Mouse (Mus musculus) stomach, embryonic 14.5 days (tissue): ENCODE measurements around the gene Zc3h12c. TPM values are rescaled to one million over a fixed set of nuclear protein-coding genes. Genes with fewer than 3 reads are reported as not detected.

Source experiments
- ATAC-seq: fragments of 200-750 bp; cut with Nextera tagmentation; 2 replicates; pipeline ENCODE4 v1.8.0; 2017; ENCODE audit warnings: low read depth, moderate TSS enrichment; ENCODE audit not compliant: insufficient number of reproducible peaks, insufficient read depth, low FRiP score
- H3K27ac ChIP-seq: fragments of 300-500 bp; sonication (generic); 2 replicates; pipeline ENCODE4 v1.5.1; 2014; ENCODE audit warnings: mild to moderate bottlenecking, low read length, moderate library complexity, mixed read lengths
- H3K27me3 ChIP-seq: fragments of 300-500 bp; sonication (generic); 2 replicates; pipeline ENCODE4 v1.6.1; 2014; ENCODE audit warnings: low read length, control low read depth, mixed read lengths; ENCODE audit not compliant: control insufficient read depth, insufficient read depth
- H3K36me3 ChIP-seq: fragments of 300-500 bp; sonication (generic); 2 replicates; pipeline ENCODE4 v1.6.1; 2014; ENCODE audit warnings: mild to moderate bottlenecking, control low read depth, low read length, moderate library complexity, mixed read lengths; ENCODE audit not compliant: control insufficient read depth, insufficient read depth
- H3K4me1 ChIP-seq: fragments of 300-500 bp; sonication (generic); 2 replicates; pipeline ENCODE4 v1.6.1; 2014; ENCODE audit warnings: low read length, control low read depth, mixed read lengths; ENCODE audit not compliant: control insufficient read depth, insufficient read depth
- H3K4me2 ChIP-seq: fragments of 300-500 bp; sonication (generic); replicated peaks from 2 replicates; pipeline ENCODE4 v1.6.1; 2014; ENCODE audit warnings: low read depth, low read length, control low read depth
- H3K4me3 ChIP-seq: fragments of 300-500 bp; sonication (generic); 2 replicates; pipeline ENCODE4 v1.5.1; 2014; ENCODE audit warnings: low read depth, low read length, control low read depth
- H3K9ac ChIP-seq: fragments of 300-500 bp; sonication (generic); replicated peaks from 2 replicates; pipeline ENCODE4 v1.6.1; 2014; ENCODE audit warnings: low read depth, mild to moderate bottlenecking, control low read depth, low read length, moderate library complexity, mixed read lengths
- H3K9me3 ChIP-seq: fragments of 300-500 bp; sonication (generic); 2 replicates; pipeline ENCODE4 v1.6.1; 2016; ENCODE audit warnings: low read depth, low read length, control low read depth; ENCODE audit not compliant: control insufficient read depth
- WGBS: fragments of 180-500 bp; shearing (Covaris S2); extraction: QIAGEN DNeasy Blood & Tissue Kit; methylation state at CpG from one replicate; pipeline ENCODE4 v1.1.7; 2014; 5-methylcytosine and 5-hydroxymethylcytosine counted together
- polyA plus RNA-seq: library from polyadenylated mRNA; unstranded; fragments of >200 nt; fragmentation: Nextera tagmentation; extraction: Ambion mirVana; gene quantifications from 2 replicates; pipeline ENCODE4 v1.2.1, GENCODE M21; 2014

Zc3h12c gene
- polyA plus RNA-seq, 1 experiment from 2014 or later = 4.9 TPM

DNA sequence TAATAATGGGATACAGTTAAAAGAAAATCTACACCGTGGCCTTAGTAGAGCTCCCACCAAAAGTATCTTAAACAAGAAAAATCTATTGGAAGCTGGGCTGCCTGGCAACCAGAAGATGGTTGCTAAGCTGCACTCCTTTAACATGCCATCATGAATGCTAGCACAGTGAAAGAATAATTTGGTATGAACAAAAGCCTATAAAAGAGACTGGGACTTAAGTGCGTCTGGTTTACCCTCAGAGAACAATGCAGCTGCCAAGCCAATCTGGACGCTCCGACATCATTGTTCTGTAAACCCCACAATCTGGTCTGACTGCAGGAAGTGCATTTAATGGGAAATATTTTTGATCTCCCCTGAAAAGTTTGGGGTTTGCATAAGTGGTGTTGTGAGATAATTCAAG lies 22.1 kb downstream of the Zc3h12c start:
- Histone ChIP-seq H3K4me2 (no peak overlapping the region), H3K9ac (no peak overlapping the region), H3K4me1 (0 out of 2 replicates have a peak, but pooled peaks cover 5% of the 10 kb centered on the region), H3K27ac (no peak overlapping the region), H3K27me3 (no peaks in the 10 kb centered on the region), H3K36me3 (no peaks in the 10 kb centered on the region), H3K9me3 (no peaks in the 10 kb centered on the region), H3K4me3 (no peak overlapping the region)
- 56% methylated on average over 4 of the region's 4 CpGs for WGBS
- ATAC-seq = no peak

DNA sequence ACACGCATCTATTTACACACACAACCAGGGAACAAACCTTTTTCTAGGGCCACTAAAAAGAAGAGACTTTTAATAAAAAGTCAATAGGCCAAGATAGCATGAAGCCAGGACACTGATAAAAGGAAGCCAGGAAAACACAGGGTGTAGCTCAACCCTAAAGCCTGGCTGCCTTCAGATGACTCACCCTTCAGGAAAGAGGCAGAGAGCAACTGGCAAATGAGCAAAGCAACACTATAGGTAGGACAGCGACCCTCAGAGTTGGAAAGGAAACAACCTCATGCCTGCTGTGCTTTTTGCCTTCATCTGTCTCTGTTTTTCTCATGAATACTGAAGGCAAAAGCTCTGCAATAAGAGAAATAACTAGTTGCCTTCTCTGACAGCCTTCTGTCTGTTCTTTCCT lies 35.6 kb downstream of the Zc3h12c start:
- H3K27me3 ChIP-seq = no peaks in the 10 kb centered on the region
- H3K4me1 ChIP-seq = no peaks in the 10 kb centered on the region
- ATAC-seq = no peak
- no peak overlapping the region for H3K4me2 ChIP-seq
- H3K36me3 ChIP-seq = no peaks in the 10 kb centered on the region
- no peak overlapping the region for H3K27ac ChIP-seq
- no peaks in the 10 kb centered on the region for H3K9me3 ChIP-seq
- no peak overlapping the region for H3K4me3 ChIP-seq
- no peak overlapping the region for H3K9ac ChIP-seq
- 80% methylated on average over 2 of the region's 2 CpGs for WGBS

DNA sequence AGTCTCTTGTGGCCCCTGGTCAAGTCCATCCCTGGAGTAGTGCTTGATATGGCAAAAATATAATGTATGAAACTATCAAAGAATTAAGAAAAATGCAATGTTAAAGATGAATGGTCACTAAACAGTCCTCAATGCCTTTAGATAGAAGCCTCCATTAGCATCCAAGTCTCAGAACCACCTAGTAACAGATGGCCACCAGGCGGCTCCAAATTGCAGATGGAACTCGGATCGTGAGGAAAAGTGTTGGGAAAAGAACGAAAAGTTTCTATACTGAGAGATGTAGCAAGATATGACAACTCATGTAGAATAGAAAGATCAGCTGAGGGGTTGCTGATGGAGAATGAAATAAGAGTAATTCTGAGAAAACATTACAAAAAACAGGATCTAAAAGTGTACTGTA lies 38.0 kb downstream of the Zc3h12c start:
- H3K27me3 ChIP-seq = no peaks in the 10 kb centered on the region
- H3K9me3 ChIP-seq = no peaks in the 10 kb centered on the region
- H3K4me1 ChIP-seq = no peaks in the 10 kb centered on the region
- no peak overlapping the region for H3K27ac ChIP-seq
- no peaks in the 10 kb centered on the region; the same call in 1 of the 2 replicates for H3K36me3 ChIP-seq
- no peak overlapping the region for H3K9ac ChIP-seq
- H3K4me3 ChIP-seq = no peak overlapping the region
- no peak overlapping the region for H3K4me2 ChIP-seq
- ATAC-seq = no peak
- WGBS = 64% methylated on average over 4 of the region's 4 CpGs

DNA sequence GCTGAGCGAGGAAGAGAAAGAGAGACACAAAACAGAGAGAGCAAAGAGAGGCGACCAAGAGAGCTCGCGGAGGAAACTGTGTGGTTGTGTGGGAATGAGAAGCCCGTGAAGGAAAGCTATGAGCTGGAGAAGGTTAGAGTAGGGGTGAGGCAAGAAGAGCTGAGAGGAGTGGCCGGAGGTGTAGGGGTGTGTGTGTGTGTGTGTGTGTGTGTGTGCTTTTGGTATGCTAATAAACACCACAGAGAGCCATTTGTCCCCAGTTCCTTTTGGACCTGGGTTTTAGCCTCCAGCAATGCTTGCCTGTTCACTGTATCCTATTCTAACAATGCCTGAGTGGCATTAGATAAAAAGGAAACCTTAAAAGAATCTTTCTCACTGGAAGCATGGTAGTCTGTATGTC lies 43.1 kb downstream of the Zc3h12c start:
- Histone ChIP-seq H3K4me3 (no peak overlapping the region), H3K9ac (no peak overlapping the region), H3K27me3 (no peaks in the 10 kb centered on the region), H3K36me3 (no peaks in the 10 kb centered on the region; the same call in 1 of the 2 replicates), H3K9me3 (no peaks in the 10 kb centered on the region), H3K4me1 (no peaks in the 10 kb centered on the region), H3K4me2 (no peak overlapping the region), H3K27ac (no peak overlapping the region)
- WGBS = 91% methylated on average over 6 of the region's 6 CpGs
- no peak for ATAC-seq

DNA sequence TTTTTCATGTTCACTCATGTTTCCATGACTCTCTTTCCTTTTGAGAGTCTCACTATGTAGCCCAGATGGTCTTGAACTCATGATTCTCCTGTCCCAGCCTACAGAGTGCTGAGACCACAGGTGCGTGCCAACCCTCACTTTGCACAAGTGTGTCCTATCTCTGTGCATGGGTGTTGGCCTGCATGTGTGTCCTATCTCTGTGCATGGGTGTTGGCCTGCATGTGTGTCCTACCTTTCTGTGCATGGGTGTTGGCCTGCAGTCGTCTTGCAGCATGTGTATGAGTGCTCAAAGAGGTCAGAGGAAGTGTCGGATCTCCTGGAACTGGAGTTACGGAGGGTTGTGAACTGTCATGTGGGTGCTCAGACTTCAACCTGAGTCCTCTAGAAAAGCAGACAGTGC lies 49.2 kb downstream of the Zc3h12c start:
- H3K4me2 ChIP-seq = no peak overlapping the region
- no peaks in the 10 kb centered on the region for H3K27me3 ChIP-seq
- H3K9ac ChIP-seq = no peak overlapping the region
- no peak overlapping the region for H3K4me3 ChIP-seq
- 85% methylated on average over 4 of the region's 4 CpGs for WGBS
- ATAC-seq = no peak
- H3K9me3 ChIP-seq = no peaks in the 10 kb centered on the region
- H3K27ac ChIP-seq = no peak overlapping the region
- H3K36me3 ChIP-seq = peaks cover 17% of the 10 kb centered on the region
- no peaks in the 10 kb centered on the region for H3K4me1 ChIP-seq

DNA sequence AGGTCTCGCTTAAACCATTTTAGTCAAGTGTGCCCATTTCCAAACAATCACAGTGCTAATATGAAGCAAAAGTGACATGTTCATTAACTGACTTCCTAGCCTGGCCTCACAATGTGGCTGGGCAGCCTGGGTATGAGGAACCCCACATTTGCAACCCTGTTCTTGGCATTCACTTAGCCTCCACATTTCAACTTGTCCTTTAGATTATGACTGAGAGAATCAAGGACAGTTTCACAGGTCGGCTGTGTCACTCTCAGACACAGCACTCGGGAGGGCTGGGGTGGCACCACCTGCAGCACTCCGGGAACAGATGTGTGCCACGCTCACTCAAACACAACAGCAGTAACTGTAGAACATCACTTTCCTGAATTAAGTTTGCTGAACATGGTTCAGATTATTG lies 55.3 kb downstream of the Zc3h12c start:
- no peaks in the 10 kb centered on the region for H3K9me3 ChIP-seq
- no peaks in the 10 kb centered on the region for H3K4me1 ChIP-seq
- no peak overlapping the region for H3K9ac ChIP-seq
- no peak overlapping the region for H3K27ac ChIP-seq
- ATAC-seq = no peak
- H3K4me2 ChIP-seq = no peak overlapping the region
- no peak overlapping the region for H3K4me3 ChIP-seq
- peaks cover 13% of the 10 kb centered on the region for H3K36me3 ChIP-seq
- H3K27me3 ChIP-seq = no peaks in the 10 kb centered on the region
- 95% methylated on average over 5 of the region's 5 CpGs for WGBS

DNA sequence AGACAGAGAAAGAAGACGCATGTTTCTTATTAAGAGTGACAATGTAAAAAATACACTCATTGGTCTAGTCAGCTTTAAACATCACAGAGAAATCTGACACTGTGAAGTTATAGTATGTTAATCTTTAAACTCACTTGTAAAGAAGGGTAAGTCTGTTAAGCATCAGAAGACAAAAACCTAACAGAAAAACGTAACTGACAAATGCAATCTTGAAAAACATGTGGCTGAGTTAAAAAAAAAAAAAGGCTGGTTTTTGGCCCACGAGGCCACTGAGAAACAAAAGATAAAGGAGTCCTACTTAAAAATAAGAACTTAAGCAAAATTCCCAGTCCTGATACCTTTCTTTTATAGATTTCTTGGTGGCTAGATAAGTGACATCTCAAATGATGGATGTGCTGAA lies 57.6 kb downstream of the Zc3h12c start:
- ATAC-seq = no peak
- 63% methylated on average over 3 of the region's 3 CpGs for WGBS
- H3K27ac ChIP-seq = no peak overlapping the region
- no peak overlapping the region for H3K4me2 ChIP-seq
- H3K4me3 ChIP-seq = no peak overlapping the region
- H3K9ac ChIP-seq = no peak overlapping the region
- H3K36me3 ChIP-seq = peaks cover 2% of the 10 kb centered on the region; the same call in 1 of the 2 replicates
- H3K27me3 ChIP-seq = no peaks in the 10 kb centered on the region
- H3K9me3 ChIP-seq = no peaks in the 10 kb centered on the region
- H3K4me1 ChIP-seq = no peaks in the 10 kb centered on the region

DNA sequence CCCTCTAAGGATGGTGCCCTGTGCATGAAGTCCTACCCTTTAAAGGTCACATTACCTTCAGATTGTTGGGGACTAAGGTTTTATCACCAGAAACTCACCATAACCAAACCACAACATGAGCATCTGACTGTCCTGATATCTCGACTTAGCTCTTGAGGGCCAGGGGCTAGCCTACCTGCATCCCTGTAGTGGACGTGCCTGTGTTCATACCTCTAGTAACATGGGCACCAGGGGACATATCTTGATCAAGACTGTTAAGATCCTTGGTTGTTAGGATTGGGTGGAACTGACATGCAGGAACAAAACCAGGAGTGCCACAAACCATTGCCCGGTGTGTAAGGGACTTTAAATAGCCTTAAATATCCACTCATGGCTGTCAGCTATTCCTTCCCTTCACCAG lies 61.2 kb downstream of the Zc3h12c start:
- peaks cover 11% of the 10 kb centered on the region; the same call in 1 of the 2 replicates for H3K4me1 ChIP-seq
- no peak for ATAC-seq
- WGBS = 97% methylated on average over 3 of the region's 3 CpGs
- no peak overlapping the region for H3K4me2 ChIP-seq
- no peaks in the 10 kb centered on the region for H3K9me3 ChIP-seq
- no peak overlapping the region for H3K9ac ChIP-seq
- H3K36me3 ChIP-seq = no peaks in the 10 kb centered on the region
- H3K27me3 ChIP-seq = no peaks in the 10 kb centered on the region
- H3K4me3 ChIP-seq = no peak overlapping the region
- no peak overlapping the region for H3K27ac ChIP-seq

DNA sequence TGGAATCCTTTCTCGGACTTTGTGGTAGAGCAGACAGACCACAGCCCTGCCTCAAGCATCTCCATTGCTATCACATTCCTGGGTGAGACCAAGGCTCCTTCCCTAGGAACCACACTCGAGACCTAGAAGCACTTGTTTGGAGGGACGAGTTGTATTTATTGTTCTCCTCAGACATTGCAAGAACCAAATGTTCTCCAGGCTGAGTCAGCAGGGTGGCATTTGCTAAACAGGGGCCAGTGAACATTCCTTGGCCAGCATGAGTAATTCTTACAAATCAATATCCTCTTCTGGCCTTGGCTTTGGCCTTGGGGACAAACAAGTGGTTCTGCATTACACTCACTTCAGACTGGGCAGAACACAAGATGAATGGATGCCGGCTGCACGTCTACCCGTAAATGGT lies 62.9 kb downstream of the Zc3h12c start:
- no peaks in the 10 kb centered on the region for H3K9me3 ChIP-seq
- H3K4me3 ChIP-seq = no peak overlapping the region
- H3K36me3 ChIP-seq = no peaks in the 10 kb centered on the region
- no peak overlapping the region for H3K4me2 ChIP-seq
- no peak for ATAC-seq
- no peak overlapping the region for H3K27ac ChIP-seq
- no peak overlapping the region for H3K9ac ChIP-seq
- H3K4me1 ChIP-seq = peaks cover 11% of the 10 kb centered on the region; the same call in 1 of the 2 replicates
- WGBS = 84% methylated on average over 6 of the region's 6 CpGs
- H3K27me3 ChIP-seq = no peaks in the 10 kb centered on the region
